Mouse (Mus musculus): Measurements from ENCODE around the gene Itgam. TPM values are rescaled to one million over a fixed set of nuclear protein-coding genes. Genes with fewer than 3 reads are reported as not detected.
"Not testable (repeated sequence)": the region's sequence is repeated elsewhere in the genome, so short reads cannot be mapped to it uniquely, and the experiment has no call there.

Itgam gene
- polyA plus RNA-seq (2014; fragmentation: Nextera tagmentation; extraction: Ambion mirVana): 1.8 and 1.9 TPM in 2 replicates

DNA sequence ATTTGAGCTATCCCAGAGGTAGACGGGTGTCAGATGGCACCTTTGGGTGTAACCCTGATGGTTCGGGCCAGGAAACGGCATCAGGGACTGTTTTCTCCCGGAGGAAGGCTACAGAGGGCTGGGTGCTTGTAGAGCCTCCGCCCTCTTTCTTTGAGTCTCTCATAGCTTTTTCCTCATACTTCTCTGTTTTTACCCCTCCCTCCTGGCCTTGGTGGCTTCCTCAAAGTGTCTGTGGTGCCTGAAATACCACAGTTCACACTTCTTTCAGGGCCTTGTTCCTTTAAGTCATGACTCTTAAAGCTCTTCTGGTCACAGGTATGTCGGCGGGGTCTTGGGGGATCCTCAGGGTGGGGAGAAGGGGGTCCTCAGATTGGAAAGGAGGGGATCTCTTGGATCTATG is at the start of gene Itgam, which contains the start of gene Gm49368:
TSS of gene Itgam (plus strand) at position 185 of the 400 bp plus-strand sequence.
TSS of gene Gm49368 (plus strand) at position 228 of the 400 bp plus-strand sequence.
- Histone ChIP-seq H3K9ac (ENCODE audit: low read depth, low read length) (no peak within 1 kb of the TSS), H3K36me3 (ENCODE audit: control insufficient read depth, insufficient read depth, low read length) (no peaks in the 10 kb centered on the region), H3K4me2 (no peak within 1 kb of the TSS), H3K27me3 (replicated peaks; ENCODE audit: control insufficient read depth, insufficient read depth, low read length) (no peaks in the 10 kb centered on the region), H3K9me3 (ENCODE audit: control insufficient read depth, low read length) (no peaks in the 10 kb centered on the region), H3K4me1 (replicated peaks; ENCODE audit: control insufficient read depth, insufficient read depth, low read length) (no peaks in the 10 kb centered on the region), H3K27ac (ENCODE audit: low read depth, low read length) (no peak within 1 kb of the TSS), H3K4me3 (ENCODE audit: low read depth, low read length) (no peak within 1 kb of the TSS)
- DNase-seq (ENCODE audit: low spot score): no peak
- no peak for ATAC-seq (replicated peaks; ENCODE audit: low FRiP score)
- 65% methylated on average over 7 of the region's 7 CpGs for WGBS

DNA sequence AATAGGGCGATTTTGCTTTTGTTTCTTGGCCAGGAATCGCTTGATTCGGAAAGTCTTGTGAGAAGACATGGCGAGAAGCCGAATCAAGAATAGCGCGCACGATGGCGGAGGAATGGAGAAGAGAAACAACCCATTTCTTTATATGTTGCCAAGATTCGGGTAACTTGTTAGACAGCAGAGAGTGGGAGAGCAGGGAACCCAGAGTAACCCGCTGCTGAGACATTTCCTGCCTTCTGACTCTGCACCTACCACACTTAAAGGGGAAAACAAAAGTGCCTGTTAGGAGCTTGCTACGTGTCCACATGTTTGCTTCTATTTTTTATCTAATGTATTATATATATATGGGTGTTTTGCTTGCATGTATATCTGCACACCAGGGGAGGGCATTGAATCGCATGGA is 49.3 kb upstream of the Itgam start:
- Histone ChIP-seq H3K36me3 (ENCODE audit: control insufficient read depth, insufficient read depth, low read length) (no peaks in the 10 kb centered on the region), H3K9me3 (ENCODE audit: control insufficient read depth, low read length) (no peaks in the 10 kb centered on the region), H3K4me1 (replicated peaks; ENCODE audit: control insufficient read depth, insufficient read depth, low read length) (peaks cover 3% of the 10 kb centered on the region; the same call in 1 of the 2 replicates), H3K27me3 (replicated peaks; ENCODE audit: control insufficient read depth, insufficient read depth, low read length) (peaks cover 8% of the 10 kb centered on the region; the same call in 1 of the 2 replicates), H3K9ac (ENCODE audit: low read depth, low read length) (no peak overlapping the region), H3K4me3 (ENCODE audit: low read depth, low read length) (no peak overlapping the region), H3K4me2 (no peak overlapping the region), H3K27ac (ENCODE audit: low read depth, low read length) (no peak overlapping the region)
- DNase-seq (ENCODE audit: low spot score): no peak
- no peak for ATAC-seq (replicated peaks; ENCODE audit: low FRiP score)
- WGBS: 83% methylated on average over 13 of the region's 13 CpGs

DNA sequence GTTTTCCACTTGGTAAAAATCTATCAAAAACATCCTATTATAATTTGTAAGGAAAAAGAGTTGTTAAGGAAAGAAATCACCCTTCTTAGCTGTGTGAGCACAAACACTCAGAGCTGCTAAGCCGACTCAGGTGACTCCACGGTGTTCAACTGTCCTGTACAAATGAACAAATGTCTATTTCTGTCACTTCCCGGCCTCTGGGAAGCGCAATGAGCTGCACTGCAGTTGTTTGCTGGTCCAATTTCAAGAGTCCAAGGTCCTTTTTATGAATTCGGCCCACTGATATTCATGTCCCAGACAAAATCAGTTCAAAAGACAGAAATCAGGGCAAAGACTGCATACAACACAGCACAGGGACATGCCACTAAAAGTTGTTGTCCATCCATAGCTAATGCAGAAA is 46.3 kb upstream of the Itgam start:
- not testable (repeated sequence) for H3K9me3 ChIP-seq (ENCODE audit: control insufficient read depth, low read length); H3K36me3 ChIP-seq (ENCODE audit: control insufficient read depth, insufficient read depth, low read length); DNase-seq (ENCODE audit: low spot score); H3K27me3 ChIP-seq (replicated peaks; ENCODE audit: control insufficient read depth, insufficient read depth, low read length); H3K4me2 ChIP-seq; ATAC-seq (replicated peaks; ENCODE audit: low FRiP score); H3K4me3 ChIP-seq (ENCODE audit: low read depth, low read length); H3K4me1 ChIP-seq (replicated peaks; ENCODE audit: control insufficient read depth, insufficient read depth, low read length); H3K9ac ChIP-seq (ENCODE audit: low read depth, low read length); H3K27ac ChIP-seq (ENCODE audit: low read depth, low read length)
- 70% methylated on average over 5 of the region's 5 CpGs for WGBS

GRCm38 (mm10) chr7:128016650-128017049 is 45.8 kb upstream of the Itgam start:
- Histone ChIP-seq H3K4me2 (no peak overlapping the region), H3K4me3 (ENCODE audit: low read depth, low read length) (no peak overlapping the region), H3K27me3 (replicated peaks; ENCODE audit: control insufficient read depth, insufficient read depth, low read length) (no peaks in the 10 kb centered on the region), H3K9me3 (ENCODE audit: control insufficient read depth, low read length) (no peaks in the 10 kb centered on the region), H3K27ac (ENCODE audit: low read depth, low read length) (no peak overlapping the region), H3K4me1 (replicated peaks; ENCODE audit: control insufficient read depth, insufficient read depth, low read length) (no peaks in the 10 kb centered on the region), H3K9ac (ENCODE audit: low read depth, low read length) (no peak overlapping the region), H3K36me3 (ENCODE audit: control insufficient read depth, insufficient read depth, low read length) (no peaks in the 10 kb centered on the region)
- 79% methylated on average over 6 of the region's 6 CpGs for WGBS
- no peak for DNase-seq (ENCODE audit: low spot score)
- ATAC-seq (replicated peaks; ENCODE audit: low FRiP score): no peak

GRCm38 (mm10) chr7:128018275-128018674 is 44.2 kb upstream of the Itgam start:
- Histone ChIP-seq H3K27ac (ENCODE audit: low read depth, low read length) (no peak overlapping the region), H3K4me1 (replicated peaks; ENCODE audit: control insufficient read depth, insufficient read depth, low read length) (no peaks in the 10 kb centered on the region), H3K27me3 (replicated peaks; ENCODE audit: control insufficient read depth, insufficient read depth, low read length) (no peaks in the 10 kb centered on the region), H3K4me2 (no peak overlapping the region), H3K9me3 (ENCODE audit: control insufficient read depth, low read length) (no peaks in the 10 kb centered on the region), H3K4me3 (ENCODE audit: low read depth, low read length) (no peak overlapping the region), H3K36me3 (ENCODE audit: control insufficient read depth, insufficient read depth, low read length) (no peaks in the 10 kb centered on the region), H3K9ac (ENCODE audit: low read depth, low read length) (no peak overlapping the region)
- WGBS: 69% methylated on average over 3 of the region's 3 CpGs
- DNase-seq (ENCODE audit: low spot score) (no peak), ATAC-seq (replicated peaks; ENCODE audit: low FRiP score) (no peak)

GRCm38 (mm10) chr7:128019187-128019586 is 43.3 kb upstream of the Itgam start:
- no peaks in the 10 kb centered on the region for H3K27me3 ChIP-seq (replicated peaks; ENCODE audit: control insufficient read depth, insufficient read depth, low read length)
- H3K9ac ChIP-seq (ENCODE audit: low read depth, low read length): no peak overlapping the region
- DNase-seq (ENCODE audit: low spot score) (no peak), ATAC-seq (replicated peaks; ENCODE audit: low FRiP score) (no peak)
- WGBS: 68% methylated on average over 2 of the region's 2 CpGs
- H3K4me1 ChIP-seq (replicated peaks; ENCODE audit: control insufficient read depth, insufficient read depth, low read length): no peaks in the 10 kb centered on the region
- no peak overlapping the region for H3K4me3 ChIP-seq (ENCODE audit: low read depth, low read length)
- H3K9me3 ChIP-seq (ENCODE audit: control insufficient read depth, low read length): no peaks in the 10 kb centered on the region
- H3K4me2 ChIP-seq: no peak overlapping the region
- H3K36me3 ChIP-seq (ENCODE audit: control insufficient read depth, insufficient read depth, low read length): no peaks in the 10 kb centered on the region
- no peak overlapping the region for H3K27ac ChIP-seq (ENCODE audit: low read depth, low read length)

GRCm38 (mm10) chr7:128022974-128023373 is 39.5 kb upstream of the Itgam start:
- DNase-seq (ENCODE audit: low spot score): no peak
- WGBS: 61% methylated on average over 8 of the region's 8 CpGs

DNA sequence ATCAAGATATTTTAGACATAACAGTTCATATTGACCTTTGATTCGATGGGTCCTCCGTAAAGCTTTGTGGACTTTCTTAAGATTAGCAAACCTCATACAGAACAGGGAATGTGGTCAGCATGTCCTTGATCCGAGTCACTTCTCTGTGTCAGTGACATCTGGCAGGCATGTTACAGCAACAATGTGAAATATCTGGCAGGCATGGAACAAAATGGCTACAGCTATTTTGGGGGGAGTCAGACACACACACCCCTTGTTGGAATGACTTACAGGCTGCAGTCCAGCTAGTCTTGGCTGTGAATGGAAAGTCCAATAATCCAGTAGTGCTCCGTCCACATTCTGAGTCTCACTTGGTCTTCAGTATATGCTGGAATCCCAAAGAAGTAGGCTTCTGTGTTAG is 38.9 kb upstream of the Itgam start:
- H3K9me3 ChIP-seq (ENCODE audit: control insufficient read depth, low read length): no peaks in the 10 kb centered on the region
- DNase-seq (ENCODE audit: low spot score) (no peak), ATAC-seq (replicated peaks; ENCODE audit: low FRiP score) (no peak)
- H3K4me2 ChIP-seq: no peak overlapping the region
- H3K27ac ChIP-seq (ENCODE audit: low read depth, low read length): no peak overlapping the region
- no peaks in the 10 kb centered on the region for H3K27me3 ChIP-seq (replicated peaks; ENCODE audit: control insufficient read depth, insufficient read depth, low read length)
- 91% methylated on average over 4 of the region's 4 CpGs for WGBS
- H3K9ac ChIP-seq (ENCODE audit: low read depth, low read length): no peak overlapping the region
- H3K4me3 ChIP-seq (ENCODE audit: low read depth, low read length): no peak overlapping the region
- H3K4me1 ChIP-seq (replicated peaks; ENCODE audit: control insufficient read depth, insufficient read depth, low read length): no peaks in the 10 kb centered on the region
- H3K36me3 ChIP-seq (ENCODE audit: control insufficient read depth, insufficient read depth, low read length): no peaks in the 10 kb centered on the region

More at GRCm38 (mm10) chr7:128022974-128023373, 39.5 kb upstream of the Itgam start:
- H3K27ac ChIP-seq (ENCODE audit: low read depth, low read length): no peak overlapping the region
- no peak overlapping the region for H3K9ac ChIP-seq (ENCODE audit: low read depth, low read length)
- no peaks in the 10 kb centered on the region for H3K4me1 ChIP-seq (replicated peaks; ENCODE audit: control insufficient read depth, insufficient read depth, low read length)
- no peak for ATAC-seq (replicated peaks; ENCODE audit: low FRiP score)
- no peaks in the 10 kb centered on the region for H3K9me3 ChIP-seq (ENCODE audit: control insufficient read depth, low read length)
- no peak overlapping the region for H3K4me2 ChIP-seq
- H3K4me3 ChIP-seq (ENCODE audit: low read depth, low read length): no peak overlapping the region
- no peaks in the 10 kb centered on the region for H3K27me3 ChIP-seq (replicated peaks; ENCODE audit: control insufficient read depth, insufficient read depth, low read length)
- H3K36me3 ChIP-seq (ENCODE audit: control insufficient read depth, insufficient read depth, low read length): no peaks in the 10 kb centered on the region

DNA sequence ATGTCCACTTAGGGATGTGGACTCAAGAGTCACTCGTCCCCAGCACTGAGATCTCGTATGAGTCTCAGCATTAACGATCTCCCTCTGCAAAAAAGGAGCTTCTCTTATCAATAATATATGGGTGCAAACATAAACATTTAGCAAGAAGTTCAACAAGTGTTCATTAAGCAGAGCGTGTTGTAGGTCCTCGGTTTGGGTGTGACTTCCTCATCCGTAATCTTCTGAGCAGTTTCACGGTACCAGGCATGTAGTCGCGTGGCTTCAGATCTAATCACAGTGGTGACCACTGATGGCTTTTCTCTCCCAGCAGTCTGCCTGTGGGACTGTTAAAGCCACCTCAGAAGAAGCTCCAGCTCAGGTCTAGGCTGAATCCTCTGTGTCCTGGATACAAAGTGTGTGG is 38.1 kb upstream of the Itgam start:
- no peaks in the 10 kb centered on the region for H3K4me1 ChIP-seq (replicated peaks; ENCODE audit: control insufficient read depth, insufficient read depth, low read length)
- 68% methylated on average over 9 of the region's 9 CpGs for WGBS

More for the DNA sequence above, 38.1 kb upstream of the Itgam start:
- no peak overlapping the region for H3K4me3 ChIP-seq (ENCODE audit: low read depth, low read length)
- no peak overlapping the region for H3K9ac ChIP-seq (ENCODE audit: low read depth, low read length)
- H3K36me3 ChIP-seq (ENCODE audit: control insufficient read depth, insufficient read depth, low read length): no peaks in the 10 kb centered on the region
- no peaks in the 10 kb centered on the region for H3K9me3 ChIP-seq (ENCODE audit: control insufficient read depth, low read length)
- no peak for ATAC-seq (replicated peaks; ENCODE audit: low FRiP score)
- no peak overlapping the region for H3K4me2 ChIP-seq
- H3K27ac ChIP-seq (ENCODE audit: low read depth, low read length): no peak overlapping the region
- no peaks in the 10 kb centered on the region for H3K27me3 ChIP-seq (replicated peaks; ENCODE audit: control insufficient read depth, insufficient read depth, low read length)
- no peak for DNase-seq (ENCODE audit: low spot score)

Measured in liver, embryonic 11.5 days (tissue).